Mouse (Mus musculus) gastrocnemius, adult 2 months (tissue): Measurements from ENCODE around the gene Grk4. TPM values are rescaled to one million over a fixed set of nuclear protein-coding genes. Genes with fewer than 3 reads are reported as not detected.

Experiments used
- DNase-seq: peaks from one replicate; pipeline ENCODE4 v3.0.0; 2022
- H3K27ac ChIP-seq: fragments of 200-600 bp; 2 replicates; pipeline ENCODE4 v1.8.1; 2022; ENCODE audit warnings: mild to moderate bottlenecking
- H3K4me3 ChIP-seq: fragments of 200-600 bp; 2 replicates; pipeline ENCODE4 v1.8.1; 2022; ENCODE audit warnings: mild to moderate bottlenecking, moderate library complexity
- CTCF ChIP-seq: fragments of 200-600 bp; IDR thresholded peaks from 2 replicates; pipeline ENCODE4 v1.8.1; 2022; ENCODE audit warnings: antibody characterized with exemption, mild to moderate bottlenecking, moderate library complexity
- intact Hi-C: fragments of 180-260 bp; cut with DNase I; formaldehyde crosslinking; loops from one replicate; pipeline ENCODE4 v1.15.1; 2025
- long read RNA-seq, 2 experiments: library from polyadenylated mRNA; stranded (forward); transcript quantifications; one replicate each; pipeline ENCODE4 v2.0.0; 2021
- total RNA-seq, 2 experiments: library from RNA; stranded (reverse); gene quantifications; 2 replicates each; pipeline ENCODE4 v1.2.3; 2021

Grk4 gene
- 1 to 10 TPM; 1.0 to 4.2 TPM for total RNA-seq
- long read RNA-seq, experiment 1, partial matches to known transcripts: 0 of 3 reads
- long read RNA-seq, experiment 1, other reads (novel, unspliced or antisense): 0 of 3 reads
- long read RNA-seq, experiment 2, partial matches to known transcripts: 0 of 3 reads
- long read RNA-seq, experiment 2, other reads (novel, unspliced or antisense): 0 of 3 reads

GRCm38 (mm10) chr5:34659686-34660590 is at the start of gene Grk4, which contains the start of gene Nop14:
Grk4 (plus strand) TSS chr5:34660379.
Nop14 (minus strand) TSS chr5:34660148.
- Histone ChIP-seq H3K27ac (peak within 1 kb of the TSS; percentile 92), H3K4me3 (peak within 1 kb of the TSS; percentile 92)
- TF ChIP-seq CTCF: peak; percentile 99; the same call in 1 of the 2 replicates
- peak; percentile 99 for DNase-seq
- intact Hi-C loops: loop anchor here (2.0 kb wide), 1 partner anchor 101 kb away; the partner anchor contains the start of gene Htt

GRCm38 (mm10) chr5:34632996-34633395 is 27.2 kb upstream of the Grk4 start:
- DNase-seq: no peak
- H3K27ac ChIP-seq: peak overlapping the region; percentile 46; the same call in 1 of the 2 replicates
- no peak overlapping the region for H3K4me3 ChIP-seq
- no peak for TF ChIP-seq CTCF
- intact Hi-C loops: no loop called here

GRCm38 (mm10) chr5:34633641-34634040 is 26.5 kb upstream of the Grk4 start:
- intact Hi-C loops: no loop called here
- peak; percentile 76 for DNase-seq
- no peak for TF ChIP-seq CTCF
- H3K4me3 ChIP-seq: no peak overlapping the region
- H3K27ac ChIP-seq: peak overlapping the region; percentile 46; the same call in 1 of the 2 replicates

- intact Hi-C loops: no loop called here
- H3K27ac ChIP-seq: no peak overlapping the region
- no peak for TF ChIP-seq CTCF
- DNase-seq: no peak
- H3K4me3 ChIP-seq: no peak overlapping the region
These were observed 25.3 kb upstream of the Grk4 start for GRCm38 (mm10) chr5:34634746-34635400.

GRCm38 (mm10) chr5:34635665-34636192 is 24.4 kb upstream of the Grk4 start:
- peak; percentile 40 for DNase-seq
- intact Hi-C loops: loop anchor here (2.0 kb wide), 1 partner anchor 117 kb away; no protein-coding TSS in a partner anchor
- Histone ChIP-seq H3K4me3 (peak overlapping the region; percentile 87), H3K27ac (peak overlapping the region; percentile 87)
- no peak for TF ChIP-seq CTCF

GRCm38 (mm10) chr5:34636481-34637287 is 23.5 kb upstream of the Grk4 start, which contains the start of gene Mfsd10:
Mfsd10 (minus strand) TSS chr5:34637212.
- H3K4me3 ChIP-seq: peak within 1 kb of the TSS; percentile 87
- intact Hi-C loops: loop anchor here (2.0 kb wide), 1 partner anchor 118 kb away; no protein-coding TSS in a partner anchor
- peak; percentile 55 for TF ChIP-seq CTCF
- H3K27ac ChIP-seq: peak within 1 kb of the TSS; percentile 87
- DNase-seq: peak; percentile 85

GRCm38 (mm10) chr5:34637591-34638156 is 22.5 kb upstream of the Grk4 start:
- no peak overlapping the region for H3K27ac ChIP-seq
- intact Hi-C loops: loop anchor here (2.0 kb wide), 1 partner anchor 119 kb away; no protein-coding TSS in a partner anchor
- DNase-seq: no peak
- no peak for TF ChIP-seq CTCF
- H3K4me3 ChIP-seq: peak overlapping the region; percentile 87; the same call in 1 of the 2 replicates

- no peak for TF ChIP-seq CTCF
- Histone ChIP-seq H3K27ac (no peak overlapping the region), H3K4me3 (no peak overlapping the region)
- DNase-seq: no peak
- intact Hi-C loops: no loop called here
These were observed 18.2 kb upstream of the Grk4 start for GRCm38 (mm10) chr5:34641991-34642390.

- peak; percentile 68 for TF ChIP-seq CTCF
- intact Hi-C loops: no loop called here
- H3K27ac ChIP-seq: no peak overlapping the region
- DNase-seq: no peak
- H3K4me3 ChIP-seq: no peak overlapping the region
These were observed 17.2 kb upstream of the Grk4 start for GRCm38 (mm10) chr5:34642932-34643331.

- no peak overlapping the region for H3K27ac ChIP-seq
- no peak overlapping the region for H3K4me3 ChIP-seq
- intact Hi-C loops: no loop called here
- DNase-seq: peak; percentile 74
- TF ChIP-seq CTCF: peak; percentile 76
These were observed 12.6 kb upstream of the Grk4 start for GRCm38 (mm10) chr5:34647581-34647980.

- intact Hi-C loops: no loop called here
- H3K27ac ChIP-seq: no peak overlapping the region
- TF ChIP-seq CTCF: no peak
These were observed 7.2 kb upstream of the Grk4 start for GRCm38 (mm10) chr5:34652961-34653360.

More at GRCm38 (mm10) chr5:34652961-34653360, 7.2 kb upstream of the Grk4 start:
- no peak for DNase-seq
- H3K4me3 ChIP-seq: no peak overlapping the region
